Mouse (Mus musculus): ENCODE measurements around the gene Dnaic1. TPM values are rescaled to one million over a fixed set of nuclear protein-coding genes. Genes with fewer than 3 reads are reported as not detected.

Dnaic1 gene
- polyA plus RNA-seq, 1 experiment from 2014 or later: 1.2 TPM

- ATAC-seq (replicated peaks; ENCODE audit: insufficient number of reproducible peaks, low FRiP score, low TSS enrichment): no peak
- H3K36me3 ChIP-seq (ENCODE audit: control insufficient read depth, insufficient read depth, low read length): no peaks in the 10 kb centered on the region
- WGBS (ENCODE audit: insufficient replicate concordance): 56% methylated on average over 9 of the region's 9 CpGs
Measured at GRCm38 (mm10) chr4:41615661-41616599, 46.4 kb downstream of the Dnaic1 start.

DNA sequence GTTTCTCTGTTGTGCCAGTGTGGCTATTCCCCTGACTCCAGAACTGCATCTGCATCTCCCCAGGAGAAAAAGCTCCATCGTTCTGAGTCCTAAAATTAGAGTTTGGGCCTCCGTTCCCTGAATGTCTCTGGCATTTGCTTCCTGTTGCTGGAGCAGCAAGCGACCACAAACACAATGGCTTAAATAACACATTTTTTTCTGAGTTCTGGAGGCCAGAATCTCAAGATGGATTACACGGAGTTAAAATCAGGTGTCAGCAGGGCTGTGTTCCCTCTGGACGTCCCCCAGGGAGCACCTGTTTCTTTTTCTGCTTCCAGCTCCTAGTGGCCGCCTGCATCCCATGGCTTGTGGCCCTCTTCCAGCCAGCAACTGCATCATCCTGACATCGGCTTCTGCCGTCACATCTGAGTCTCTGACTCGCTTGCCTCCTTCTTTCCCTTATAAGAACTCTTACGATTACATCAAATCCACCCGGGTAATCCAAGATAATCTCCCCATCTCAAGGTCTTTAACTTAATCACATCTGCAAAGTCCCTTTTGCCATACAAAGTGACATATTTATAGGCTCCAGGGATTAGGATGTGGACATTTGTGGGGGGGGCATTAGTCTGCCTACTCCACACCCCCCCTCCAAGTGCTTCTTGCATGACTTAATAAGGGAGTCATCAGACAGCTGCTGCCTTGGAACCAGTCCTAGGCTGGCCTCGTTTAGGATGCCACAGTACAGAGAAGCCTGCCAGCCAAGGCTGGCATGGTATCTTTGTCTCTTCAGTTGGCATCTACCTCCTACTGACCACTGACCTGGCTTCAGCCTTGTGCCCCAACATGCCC is 49.6 kb downstream of the Dnaic1 start:
- no peak overlapping the region for H3K9ac ChIP-seq (ENCODE audit: low read depth, low read length)
- no peak overlapping the region for H3K4me3 ChIP-seq (ENCODE audit: low read depth, low read length)
- WGBS (ENCODE audit: insufficient replicate concordance): 48% methylated on average over 12 of the region's 12 CpGs
- no peak for ATAC-seq (replicated peaks; ENCODE audit: insufficient number of reproducible peaks, low FRiP score, low TSS enrichment)
- H3K27me3 ChIP-seq (ENCODE audit: control insufficient read depth, insufficient read depth, low read length): peaks cover 2% of the 10 kb centered on the region; the same call in 1 of the 2 replicates
- no peak overlapping the region for H3K4me2 ChIP-seq
- H3K27ac ChIP-seq (ENCODE audit: low read depth, low read length): no peak overlapping the region
- no peaks in the 10 kb centered on the region for H3K4me1 ChIP-seq (ENCODE audit: control insufficient read depth, insufficient read depth, low read length)
- no peaks in the 10 kb centered on the region for H3K36me3 ChIP-seq (ENCODE audit: control insufficient read depth, insufficient read depth, low read length)
- no peaks in the 10 kb centered on the region for H3K9me3 ChIP-seq (replicated peaks; ENCODE audit: control insufficient read depth, low read length)

More at GRCm38 (mm10) chr4:41615661-41616599, 46.4 kb downstream of the Dnaic1 start:
- Histone ChIP-seq H3K9me3 (replicated peaks; ENCODE audit: control insufficient read depth, low read length) (no peaks in the 10 kb centered on the region), H3K4me2 (no peak overlapping the region), H3K4me3 (ENCODE audit: low read depth, low read length) (no peak overlapping the region), H3K27ac (ENCODE audit: low read depth, low read length) (no peak overlapping the region), H3K4me1 (ENCODE audit: control insufficient read depth, insufficient read depth, low read length) (no peaks in the 10 kb centered on the region), H3K9ac (ENCODE audit: low read depth, low read length) (no peak overlapping the region), H3K27me3 (ENCODE audit: control insufficient read depth, insufficient read depth, low read length) (peaks cover 4% of the 10 kb centered on the region; the same call in 1 of the 2 replicates)

GRCm38 (mm10) chr4:41622071-41622470 is 52.5 kb downstream of the Dnaic1 start:
- 76% methylated on average over 14 of the region's 14 CpGs for WGBS (ENCODE audit: insufficient replicate concordance)
- H3K4me3 ChIP-seq (ENCODE audit: low read depth, low read length): no peak overlapping the region
- H3K36me3 ChIP-seq (ENCODE audit: control insufficient read depth, insufficient read depth, low read length): no peaks in the 10 kb centered on the region
- H3K4me2 ChIP-seq: no peak overlapping the region
- no peak for ATAC-seq (replicated peaks; ENCODE audit: insufficient number of reproducible peaks, low FRiP score, low TSS enrichment)
- H3K9ac ChIP-seq (ENCODE audit: low read depth, low read length): no peak overlapping the region
- peaks cover 2% of the 10 kb centered on the region; the same call in 1 of the 2 replicates for H3K27me3 ChIP-seq (ENCODE audit: control insufficient read depth, insufficient read depth, low read length)
- no peaks in the 10 kb centered on the region for H3K9me3 ChIP-seq (replicated peaks; ENCODE audit: control insufficient read depth, low read length)
- no peaks in the 10 kb centered on the region for H3K4me1 ChIP-seq (ENCODE audit: control insufficient read depth, insufficient read depth, low read length)
- H3K27ac ChIP-seq (ENCODE audit: low read depth, low read length): no peak overlapping the region

GRCm38 (mm10) chr4:41628202-41628927 is 58.8 kb downstream of the Dnaic1 start:
- peak overlapping the region; percentile 22; the same call in 1 of the 2 replicates for H3K9ac ChIP-seq (ENCODE audit: low read depth, low read length)
- no peaks in the 10 kb centered on the region for H3K9me3 ChIP-seq (replicated peaks; ENCODE audit: control insufficient read depth, low read length)
- no peak overlapping the region for H3K27ac ChIP-seq (ENCODE audit: low read depth, low read length)
- H3K4me3 ChIP-seq (ENCODE audit: low read depth, low read length): no peak overlapping the region
- H3K36me3 ChIP-seq (ENCODE audit: control insufficient read depth, insufficient read depth, low read length): no peaks in the 10 kb centered on the region
- no peak overlapping the region for H3K4me2 ChIP-seq
- peaks cover 6% of the 10 kb centered on the region for H3K27me3 ChIP-seq (ENCODE audit: control insufficient read depth, insufficient read depth, low read length)
- H3K4me1 ChIP-seq (ENCODE audit: control insufficient read depth, insufficient read depth, low read length): peaks cover 32% of the 10 kb centered on the region
- 14% methylated on average over 8 of the region's 8 CpGs for WGBS (ENCODE audit: insufficient replicate concordance)
- no peak for ATAC-seq (replicated peaks; ENCODE audit: insufficient number of reproducible peaks, low FRiP score, low TSS enrichment)

GRCm38 (mm10) chr4:41630196-41630595 is 60.6 kb downstream of the Dnaic1 start:
- no peaks in the 10 kb centered on the region for H3K36me3 ChIP-seq (ENCODE audit: control insufficient read depth, insufficient read depth, low read length)
- no peak for ATAC-seq (replicated peaks; ENCODE audit: insufficient number of reproducible peaks, low FRiP score, low TSS enrichment)
- H3K9me3 ChIP-seq (replicated peaks; ENCODE audit: control insufficient read depth, low read length): no peaks in the 10 kb centered on the region
- 38% methylated on average over 6 of the region's 6 CpGs for WGBS (ENCODE audit: insufficient replicate concordance)
- H3K4me2 ChIP-seq: no peak overlapping the region
- peaks cover 6% of the 10 kb centered on the region for H3K27me3 ChIP-seq (ENCODE audit: control insufficient read depth, insufficient read depth, low read length)
- peaks cover 32% of the 10 kb centered on the region for H3K4me1 ChIP-seq (ENCODE audit: control insufficient read depth, insufficient read depth, low read length)
- H3K9ac ChIP-seq (ENCODE audit: low read depth, low read length): peak overlapping the region; percentile 10; the same call in 1 of the 2 replicates
- H3K27ac ChIP-seq (ENCODE audit: low read depth, low read length): no peak overlapping the region
- no peak overlapping the region for H3K4me3 ChIP-seq (ENCODE audit: low read depth, low read length)

DNA sequence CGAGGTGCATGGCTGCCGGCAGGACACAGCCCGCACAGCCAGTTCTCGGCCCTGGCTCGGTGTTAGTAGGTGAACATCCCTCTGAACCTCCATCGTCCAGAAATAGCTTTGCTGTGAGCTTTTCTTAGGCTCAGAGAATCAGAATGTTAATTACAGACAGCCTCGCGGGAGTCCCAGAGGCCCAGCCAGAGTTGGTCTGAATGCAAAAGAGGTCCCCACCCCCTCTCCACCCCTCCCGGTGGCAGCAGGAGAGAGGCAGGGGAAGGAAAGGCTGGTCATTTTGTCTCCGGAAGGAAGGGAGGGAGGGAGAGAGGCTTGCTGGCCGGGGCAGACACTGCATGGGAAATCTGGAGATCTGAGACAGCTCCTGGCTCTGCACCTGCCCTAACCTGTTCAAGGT is 61.8 kb downstream of the Dnaic1 start:
- Histone ChIP-seq H3K27me3 (ENCODE audit: control insufficient read depth, insufficient read depth, low read length) (peaks cover 6% of the 10 kb centered on the region), H3K9ac (ENCODE audit: low read depth, low read length) (0 out of 2 replicates have a peak overlapping the region, but pooled peaks have one; percentile 47), H3K9me3 (replicated peaks; ENCODE audit: control insufficient read depth, low read length) (no peaks in the 10 kb centered on the region), H3K27ac (ENCODE audit: low read depth, low read length) (peak overlapping the region; percentile 60), H3K36me3 (ENCODE audit: control insufficient read depth, insufficient read depth, low read length) (no peaks in the 10 kb centered on the region), H3K4me1 (ENCODE audit: control insufficient read depth, insufficient read depth, low read length) (peaks cover 39% of the 10 kb centered on the region), H3K4me2 (peak overlapping the region; percentile 50), H3K4me3 (ENCODE audit: low read depth, low read length) (no peak overlapping the region)
- WGBS (ENCODE audit: insufficient replicate concordance): under 1% methylated on average over 11 of the region's 11 CpGs
- ATAC-seq (replicated peaks; ENCODE audit: insufficient number of reproducible peaks, low FRiP score, low TSS enrichment): no peak

GRCm38 (mm10) chr4:41633001-41633400 is 63.4 kb downstream of the Dnaic1 start:
- no peak for ATAC-seq (replicated peaks; ENCODE audit: insufficient number of reproducible peaks, low FRiP score, low TSS enrichment)
- 71% methylated on average over 9 of the region's 9 CpGs for WGBS (ENCODE audit: insufficient replicate concordance)
- no peak overlapping the region for H3K9ac ChIP-seq (ENCODE audit: low read depth, low read length)
- peaks cover 35% of the 10 kb centered on the region for H3K4me1 ChIP-seq (ENCODE audit: control insufficient read depth, insufficient read depth, low read length)
- no peaks in the 10 kb centered on the region for H3K36me3 ChIP-seq (ENCODE audit: control insufficient read depth, insufficient read depth, low read length)
- H3K9me3 ChIP-seq (replicated peaks; ENCODE audit: control insufficient read depth, low read length): no peaks in the 10 kb centered on the region
- H3K4me3 ChIP-seq (ENCODE audit: low read depth, low read length): no peak overlapping the region
- no peak overlapping the region for H3K4me2 ChIP-seq
- no peak overlapping the region for H3K27ac ChIP-seq (ENCODE audit: low read depth, low read length)
- H3K27me3 ChIP-seq (ENCODE audit: control insufficient read depth, insufficient read depth, low read length): peaks cover 8% of the 10 kb centered on the region

GRCm38 (mm10) chr4:41634631-41635030 is 65.1 kb downstream of the Dnaic1 start:
- H3K4me3 ChIP-seq (ENCODE audit: low read depth, low read length): no peak overlapping the region
- H3K36me3 ChIP-seq (ENCODE audit: control insufficient read depth, insufficient read depth, low read length): no peaks in the 10 kb centered on the region
- H3K9ac ChIP-seq (ENCODE audit: low read depth, low read length): no peak overlapping the region
- no peak overlapping the region for H3K27ac ChIP-seq (ENCODE audit: low read depth, low read length)
- H3K4me1 ChIP-seq (ENCODE audit: control insufficient read depth, insufficient read depth, low read length): peaks cover 34% of the 10 kb centered on the region
- H3K27me3 ChIP-seq (ENCODE audit: control insufficient read depth, insufficient read depth, low read length): peaks cover 20% of the 10 kb centered on the region
- no peak overlapping the region for H3K4me2 ChIP-seq
- WGBS (ENCODE audit: insufficient replicate concordance): 85% methylated on average over 8 of the region's 8 CpGs
- no peak for ATAC-seq (replicated peaks; ENCODE audit: insufficient number of reproducible peaks, low FRiP score, low TSS enrichment)
- no peaks in the 10 kb centered on the region for H3K9me3 ChIP-seq (replicated peaks; ENCODE audit: control insufficient read depth, low read length)

Data from heart, embryonic 11.5 days (tissue).